Mouse (Mus musculus) neural tube, embryonic 14.5 days (tissue): ENCODE measurements at regions not wholly inside any gene's neighbourhood (a gene's known extent, or its start where the extent isn't known, plus 50 kb on each side); places are given as distances from the start of the nearest gene placed in this dataset.

Source experiments
- ATAC-seq: fragments of 200-750 bp; cut with Nextera tagmentation; 2 replicates; pipeline ENCODE4 v1.8.0; 2017; ENCODE audit warnings: low read depth, mild to moderate bottlenecking, moderate TSS enrichment, moderate library complexity
- H3K27ac ChIP-seq: fragments of 300-500 bp; sonication (generic); 2 replicates; pipeline ENCODE4 v1.5.1; 2014; ENCODE audit warnings: low read depth, mild to moderate bottlenecking, control low read depth, low read length, moderate library complexity, mixed read lengths
- H3K27me3 ChIP-seq: fragments of 300-500 bp; sonication (generic); 2 replicates; pipeline ENCODE4 v1.6.1; 2014; ENCODE audit warnings: low read length; ENCODE audit not compliant: control insufficient read depth, insufficient read depth
- H3K36me3 ChIP-seq: fragments of 300-500 bp; sonication (generic); 2 replicates; pipeline ENCODE4 v1.6.1; 2014; ENCODE audit warnings: low read length, mixed read lengths; ENCODE audit not compliant: control insufficient read depth, insufficient read depth
- H3K4me1 ChIP-seq: fragments of 300-500 bp; sonication (generic); 2 replicates; pipeline ENCODE4 v1.6.1; 2014; ENCODE audit warnings: low read length; ENCODE audit not compliant: control insufficient read depth, insufficient read depth
- H3K4me2 ChIP-seq: fragments of 300-500 bp; sonication (generic); 2 replicates; pipeline ENCODE4 v1.6.1; 2014; ENCODE audit warnings: mild to moderate bottlenecking, low read depth, low read length, control low read depth
- H3K4me3 ChIP-seq: fragments of 300-500 bp; sonication (generic); 2 replicates; pipeline ENCODE4 v1.5.1; 2014; ENCODE audit warnings: low read depth, low read length, control low read depth, mixed read lengths
- H3K9ac ChIP-seq: fragments of 300-500 bp; sonication (generic); replicated peaks from 2 replicates; pipeline ENCODE4 v1.6.1; 2014; ENCODE audit warnings: low read depth, mild to moderate bottlenecking, control low read depth, low read length, mixed read lengths
- H3K9me3 ChIP-seq: fragments of 300-500 bp; sonication (generic); 2 replicates; pipeline ENCODE4 v1.6.1; 2016; ENCODE audit warnings: low read length; ENCODE audit not compliant: control insufficient read depth
- WGBS: fragments of 180-500 bp; shearing (Covaris S2); extraction: QIAGEN DNeasy Blood & Tissue Kit; methylation state at CpG from one replicate; pipeline ENCODE4 v1.1.7; 2014; 5-methylcytosine and 5-hydroxymethylcytosine counted together

DNA sequence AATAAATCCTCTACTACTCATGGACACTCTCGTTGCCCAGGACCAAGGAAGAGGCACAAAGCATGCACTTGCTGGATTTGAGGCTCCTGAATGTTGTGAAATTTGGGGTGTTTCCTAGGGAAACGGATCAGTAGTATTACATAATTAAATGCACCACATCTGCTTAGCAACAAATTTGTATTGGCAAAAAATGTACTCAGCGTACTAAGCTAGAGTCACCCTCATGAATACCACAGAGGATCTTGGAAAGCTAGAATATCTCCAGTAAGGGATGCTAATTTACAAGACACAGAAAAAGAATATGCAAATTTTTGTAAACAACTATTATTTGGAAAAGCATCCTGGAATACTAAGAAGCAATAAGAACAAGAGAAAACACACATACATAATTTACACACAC lies 359.0 kb upstream of the Hsf2 start:
- Histone ChIP-seq H3K36me3 (no peaks in the 10 kb centered on the region), H3K4me1 (no peaks in the 10 kb centered on the region), H3K27ac (no peak overlapping the region), H3K4me3 (no peak overlapping the region), H3K9me3 (no peaks in the 10 kb centered on the region), H3K9ac (no peak overlapping the region), H3K27me3 (no peaks in the 10 kb centered on the region), H3K4me2 (no peak overlapping the region)
- no peak for ATAC-seq
- 70% methylated on average over 3 of the region's 3 CpGs for WGBS

- H3K9ac ChIP-seq: no peak overlapping the region
- no peaks in the 10 kb centered on the region for H3K4me1 ChIP-seq
- ATAC-seq: no peak
- no peak overlapping the region for H3K4me2 ChIP-seq
- no peak overlapping the region for H3K27ac ChIP-seq
- no peaks in the 10 kb centered on the region for H3K9me3 ChIP-seq
- no peaks in the 10 kb centered on the region for H3K27me3 ChIP-seq
- no peak overlapping the region for H3K4me3 ChIP-seq
- no peaks in the 10 kb centered on the region for H3K36me3 ChIP-seq
- WGBS: 76% methylated on average over 4 of the region's 4 CpGs
Observed at GRCm38 (mm10) chr10:57156426-57156825, 329.8 kb upstream of the Hsf2 start.

GRCm38 (mm10) chr10:57156912-57157311 lies 329.3 kb upstream of the Hsf2 start:
- WGBS: 89% methylated on average over 9 of the region's 9 CpGs
- no peaks in the 10 kb centered on the region for H3K36me3 ChIP-seq
- H3K9me3 ChIP-seq: no peaks in the 10 kb centered on the region
- no peaks in the 10 kb centered on the region for H3K27me3 ChIP-seq
- no peaks in the 10 kb centered on the region for H3K4me1 ChIP-seq
- H3K4me2 ChIP-seq: no peak overlapping the region
- no peak for ATAC-seq
- H3K4me3 ChIP-seq: no peak overlapping the region
- H3K27ac ChIP-seq: no peak overlapping the region
- H3K9ac ChIP-seq: no peak overlapping the region

DNA sequence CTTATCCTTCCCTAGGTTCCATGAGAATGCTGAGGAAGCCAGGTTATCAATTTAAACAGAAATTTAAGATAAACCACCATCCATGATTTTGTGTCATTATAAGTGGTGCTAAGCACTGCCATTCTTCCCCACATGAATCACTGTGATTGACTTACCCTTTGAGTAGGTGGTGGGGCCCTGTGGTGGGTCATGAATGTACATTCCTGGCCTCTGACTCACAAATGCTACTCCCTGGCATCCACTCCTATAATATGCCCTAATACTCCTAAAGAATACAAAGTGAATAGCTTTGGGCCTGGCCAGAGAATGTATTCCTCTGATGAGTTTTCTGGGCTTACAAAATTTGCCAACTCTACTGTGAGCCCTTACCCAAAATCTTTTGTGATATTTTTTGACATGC lies 325.6 kb upstream of the Hsf2 start:
- no peaks in the 10 kb centered on the region for H3K27me3 ChIP-seq
- no peak overlapping the region for H3K4me2 ChIP-seq
- ATAC-seq: no peak
- no peak overlapping the region for H3K4me3 ChIP-seq
- H3K36me3 ChIP-seq: no peaks in the 10 kb centered on the region
- no peaks in the 10 kb centered on the region for H3K9me3 ChIP-seq
- no peak overlapping the region for H3K9ac ChIP-seq
- H3K27ac ChIP-seq: no peak overlapping the region
- H3K4me1 ChIP-seq: no peaks in the 10 kb centered on the region

GRCm38 (mm10) chr10:57163359-57163758 lies 322.8 kb upstream of the Hsf2 start:
- no peaks in the 10 kb centered on the region for H3K4me1 ChIP-seq
- no peak overlapping the region for H3K4me2 ChIP-seq
- H3K4me3 ChIP-seq: no peak overlapping the region
- H3K9me3 ChIP-seq: no peaks in the 10 kb centered on the region
- H3K27me3 ChIP-seq: no peaks in the 10 kb centered on the region
- H3K27ac ChIP-seq: no peak overlapping the region
- 82% methylated on average over 5 of the region's 5 CpGs for WGBS
- ATAC-seq: no peak
- no peaks in the 10 kb centered on the region for H3K36me3 ChIP-seq
- no peak overlapping the region for H3K9ac ChIP-seq

GRCm38 (mm10) chr10:57183560-57183959 lies 302.6 kb upstream of the Hsf2 start:
- no peaks in the 10 kb centered on the region for H3K9me3 ChIP-seq
- no peak overlapping the region for H3K27ac ChIP-seq
- H3K9ac ChIP-seq: no peak overlapping the region
- no peaks in the 10 kb centered on the region for H3K27me3 ChIP-seq
- no peak overlapping the region for H3K4me3 ChIP-seq
- no peaks in the 10 kb centered on the region for H3K36me3 ChIP-seq
- no peaks in the 10 kb centered on the region for H3K4me1 ChIP-seq
- H3K4me2 ChIP-seq: no peak overlapping the region
- ATAC-seq: no peak
- WGBS: 71% methylated on average over 1 of the region's 1 CpGs

DNA sequence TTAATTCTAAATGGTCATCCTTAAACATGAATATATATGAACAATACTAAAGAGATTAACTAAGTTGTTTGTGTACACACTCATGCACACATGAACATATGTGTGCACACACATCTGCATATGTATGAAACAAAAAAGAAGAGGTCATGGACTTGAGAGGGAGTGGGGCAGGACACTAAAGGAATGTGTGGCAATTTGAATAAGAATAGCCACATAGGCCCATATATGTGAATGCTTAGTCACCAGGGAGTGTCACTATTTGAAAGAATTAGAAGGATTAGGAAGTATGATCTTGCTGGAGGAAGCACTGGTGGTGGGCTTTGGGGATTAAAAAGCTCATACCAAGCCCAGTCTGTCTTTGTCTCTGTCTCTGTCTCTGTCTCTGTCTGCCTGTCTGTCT lies 275.5 kb upstream of the Hsf2 start:
- Histone ChIP-seq H3K27ac (no peak overlapping the region), H3K4me2 (no peak overlapping the region), H3K9ac (no peak overlapping the region), H3K27me3 (no peaks in the 10 kb centered on the region), H3K36me3 (no peaks in the 10 kb centered on the region), H3K4me3 (no peak overlapping the region), H3K9me3 (no peaks in the 10 kb centered on the region), H3K4me1 (no peaks in the 10 kb centered on the region)
- ATAC-seq: no peak

DNA sequence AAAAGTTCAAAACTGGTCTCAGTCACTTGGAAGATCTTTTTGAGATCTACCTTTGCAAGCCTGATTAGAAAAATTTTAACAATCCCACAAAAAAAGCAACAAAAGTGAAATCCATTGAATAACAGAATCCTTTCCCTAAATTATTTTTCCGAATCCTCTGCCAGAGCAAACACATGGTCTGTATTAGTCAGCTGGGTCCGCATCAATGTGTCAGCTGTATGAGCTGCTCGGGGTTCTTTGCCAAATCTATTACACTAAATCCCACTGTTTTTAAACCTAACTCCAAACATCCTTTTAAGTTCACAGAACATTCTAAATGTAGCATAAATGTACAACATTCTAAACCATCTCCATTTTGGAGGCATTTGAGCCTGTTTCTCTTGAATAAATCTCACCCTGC lies 255.1 kb upstream of the Hsf2 start:
- Histone ChIP-seq H3K4me2 (no peak overlapping the region), H3K27me3 (no peaks in the 10 kb centered on the region), H3K27ac (no peak overlapping the region), H3K4me1 (no peaks in the 10 kb centered on the region), H3K9ac (no peak overlapping the region), H3K36me3 (no peaks in the 10 kb centered on the region), H3K4me3 (no peak overlapping the region), H3K9me3 (no peaks in the 10 kb centered on the region)
- 86% methylated on average over 3 of the region's 3 CpGs for WGBS
- no peak for ATAC-seq

DNA sequence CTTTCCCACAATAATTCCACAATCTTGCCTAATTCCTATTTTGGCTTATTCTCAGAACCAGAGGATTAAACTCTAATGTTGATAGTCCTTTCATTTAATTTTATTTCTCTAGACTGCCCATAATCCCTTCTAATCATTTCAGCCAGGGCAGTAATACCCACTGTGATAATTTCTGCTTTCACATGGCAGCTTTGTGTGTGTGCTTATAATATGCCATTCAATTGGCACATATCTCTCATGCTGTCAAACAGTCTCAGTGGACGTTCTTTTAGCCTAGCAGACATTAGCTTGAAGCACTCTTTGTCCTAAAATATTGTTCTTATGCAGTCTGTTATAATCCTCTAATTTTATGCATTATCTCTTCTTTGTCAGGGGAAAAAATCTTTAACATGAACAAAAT lies 205.0 kb upstream of the Hsf2 start:
- 40% methylated on average over 1 of the region's 1 CpGs for WGBS
- H3K4me3 ChIP-seq: no peak overlapping the region
- ATAC-seq: no peak

GRCm38 (mm10) chr10:57282896-57283295 lies 203.3 kb upstream of the Hsf2 start:
- H3K27me3 ChIP-seq: no peaks in the 10 kb centered on the region
- no peak overlapping the region for H3K27ac ChIP-seq
- no peak overlapping the region for H3K9ac ChIP-seq
- H3K4me2 ChIP-seq: no peak overlapping the region
- no peaks in the 10 kb centered on the region for H3K9me3 ChIP-seq
- no peaks in the 10 kb centered on the region for H3K4me1 ChIP-seq
- H3K4me3 ChIP-seq: no peak overlapping the region
- H3K36me3 ChIP-seq: no peaks in the 10 kb centered on the region
- WGBS: 86% methylated on average over 5 of the region's 5 CpGs
- no peak for ATAC-seq

More for the DNA sequence above, 205.0 kb upstream of the Hsf2 start:
- no peaks in the 10 kb centered on the region for H3K9me3 ChIP-seq
- H3K27me3 ChIP-seq: no peaks in the 10 kb centered on the region
- no peaks in the 10 kb centered on the region for H3K4me1 ChIP-seq
- H3K4me2 ChIP-seq: no peak overlapping the region
- H3K9ac ChIP-seq: no peak overlapping the region
- no peak overlapping the region for H3K27ac ChIP-seq
- H3K36me3 ChIP-seq: no peaks in the 10 kb centered on the region
